ENCODE assay signal across 28 mouse cellular contexts in genomic region chr7:66513411-66513810, GRCm38 (mm10).
"Had no signal": no experiment of that assay in that cellular context is flagged by ENCODE, and none has a peak within 500 bp of the region (broad histone marks: within the 10 kb centered on the region; RNA-seq: fewer than 3 reads in every experiment).

No protein-coding gene starts in this region.

- H3K9ac ChIP-seq: embryonic facial prominence, embryonic 12.5 days; embryonic facial prominence, embryonic 13.5 days; embryonic facial prominence, embryonic 15.5 days; forebrain, embryonic 12.5 days; forebrain, embryonic 13.5 days; forebrain, embryonic 15.5 days; forebrain, postnatal 0 days had no signal

- H3K4me3 ChIP-seq: embryonic facial prominence, embryonic 10.5 days; embryonic facial prominence, embryonic 12.5 days; embryonic facial prominence, embryonic 13.5 days; embryonic facial prominence, embryonic 15.5 days; erythroblast, embryonic 14.5 days; forebrain, embryonic 10.5 days; forebrain, embryonic 12.5 days; forebrain, embryonic 13.5 days; forebrain, embryonic 15.5 days; gastrocnemius, adult 2 months had no signal

- H3K36me3 ChIP-seq: embryonic facial prominence, embryonic 10.5 days; embryonic facial prominence, embryonic 12.5 days; embryonic facial prominence, embryonic 13.5 days; embryonic facial prominence, embryonic 15.5 days; forebrain, embryonic 10.5 days; forebrain, embryonic 12.5 days; forebrain, embryonic 15.5 days had no signal

- DNase-seq: cerebellum, adult 2 months; cerebellum, adult 8-10 months; cerebellum, adult 9-10 months; cerebellum, adult 9-11 months; cerebellum, postnatal 10 days; cerebellum, postnatal 14 days; cerebellum, postnatal 25 days; cerebellum, postnatal 36 days; embryo, embryonic 11 days; forebrain, postnatal 0 days; gastrocnemius, adult 2 months; gastrocnemius, postnatal 10 days; gastrocnemius, postnatal 14 days; gastrocnemius, postnatal 25 days; gastrocnemius, postnatal 36 days; heart, adult 11 months; heart, adult 18-20 months had no signal

- H3K4me1 ChIP-seq: embryonic facial prominence, embryonic 12.5 days; embryonic facial prominence, embryonic 13.5 days; embryonic facial prominence, embryonic 15.5 days; forebrain, embryonic 10.5 days; forebrain, embryonic 12.5 days; forebrain, embryonic 13.5 days; forebrain, embryonic 15.5 days had no signal

- H3K4me2 ChIP-seq: embryonic facial prominence, embryonic 12.5 days; embryonic facial prominence, embryonic 13.5 days; embryonic facial prominence, embryonic 15.5 days; forebrain, embryonic 12.5 days; forebrain, embryonic 13.5 days; forebrain, embryonic 15.5 days had no signal

- ATAC-seq: forebrain, embryonic 13.5 days; forebrain, embryonic 14.5 days; forebrain, embryonic 15.5 days; forebrain, embryonic 16.5 days; forebrain, postnatal 0 days had no signal

- H3K9me3 ChIP-seq: embryonic facial prominence, embryonic 12.5 days; embryonic facial prominence, embryonic 15.5 days; forebrain, embryonic 12.5 days; forebrain, embryonic 13.5 days; forebrain, embryonic 15.5 days had no signal

- H3K27me3 ChIP-seq: embryonic facial prominence, embryonic 12.5 days; embryonic facial prominence, embryonic 13.5 days; embryonic facial prominence, embryonic 15.5 days; forebrain, embryonic 12.5 days; forebrain, embryonic 13.5 days; forebrain, embryonic 15.5 days had no signal

- H3K27ac ChIP-seq: embryonic facial prominence, embryonic 10.5 days; embryonic facial prominence, embryonic 12.5 days; embryonic facial prominence, embryonic 13.5 days; embryonic facial prominence, embryonic 15.5 days; forebrain, embryonic 10.5 days; forebrain, embryonic 12.5 days; forebrain, embryonic 13.5 days; forebrain, embryonic 15.5 days; gastrocnemius, adult 2 months had no signal
